Mouse (Mus musculus) CH12.LX (cell line): ENCODE results near the gene Dpysl5. TPM values are rescaled to one million over a fixed set of nuclear protein-coding genes. Genes with fewer than 3 reads are reported as not detected.

Source experiments
- DNase-seq: peaks from one replicate; pipeline ENCODE4 v3.0.0-alpha.2; 2013; ENCODE audit errors: extremely low read depth
- H3K27ac ChIP-seq: 2 replicates; pipeline ENCODE4 v1.5.1; 2012; ENCODE audit warnings: low read depth, mild to moderate bottlenecking, control low read depth, moderate library complexity; ENCODE audit not compliant: insufficient read depth
- H3K27me3 ChIP-seq: replicated peaks from 2 replicates; pipeline ENCODE3; 2012; ENCODE audit warnings: inconsistent platforms
- H3K36me3 ChIP-seq, 2 experiments: replicated peaks in 1 of 2; 2 replicates each; pipeline versions ENCODE3 to v1.6.1; 2012; ENCODE audit warnings: inconsistent platforms in 1 of 2, low read length in 1 of 2, mild to moderate bottlenecking in 1 of 2, mixed read lengths in 1 of 2, moderate library complexity in 1 of 2; ENCODE audit not compliant: control insufficient read depth in 1 of 2, insufficient read depth in 1 of 2
- H3K4me1 ChIP-seq, 2 experiments: 2 replicates each; pipeline ENCODE4 v1.6.1; 2012; ENCODE audit warnings: inconsistent platforms in 1 of 2, moderate library complexity in 1 of 2; ENCODE audit not compliant: insufficient read depth in 2 of 2, control insufficient read depth in 1 of 2
- H3K4me2 ChIP-seq: 2 replicates; pipeline ENCODE4 v1.6.1; 2012; ENCODE audit warnings: low read depth, mild to moderate bottlenecking, control low read depth; ENCODE audit not compliant: poor library complexity, insufficient read depth, severe bottlenecking
- H3K4me3 ChIP-seq, 3 experiments: fragments of 150-350 bp in 1 of 3; sonication (generic) in 1 of 3; replicated peaks in 1 of 3; 2 replicates each; pipeline versions ENCODE3 to v1.5.1; 2011 to 2012; ENCODE audit warnings: low read depth in 2 of 3, low read length in 2 of 3, mild to moderate bottlenecking in 2 of 3, moderate library complexity in 2 of 3, control low read depth in 1 of 3, improper control_type of control experiment in 1 of 3, inconsistent platforms in 1 of 3, mixed read lengths in 1 of 3; ENCODE audit not compliant: poor library complexity in 1 of 3
- H3K79me2 ChIP-seq: replicated peaks from 2 replicates; pipeline ENCODE4 v1.6.1; 2012; ENCODE audit warnings: mild to moderate bottlenecking, moderate library complexity; ENCODE audit not compliant: control insufficient read depth, poor library complexity, insufficient read depth, severe bottlenecking; ENCODE audit errors: extremely low read depth
- H3K9ac ChIP-seq: 2 replicates; pipeline ENCODE4 v1.6.1; 2012; ENCODE audit warnings: low read depth, mild to moderate bottlenecking, control low read depth, moderate library complexity; ENCODE audit not compliant: insufficient read depth
- H3K9me3 ChIP-seq: replicated peaks from 2 replicates; pipeline ENCODE3; 2012; ENCODE audit warnings: low read length, inconsistent platforms, mixed read lengths
- BHLHE40 ChIP-seq: IDR thresholded peaks from 2 replicates; pipeline ENCODE4 v1.6.1; 2011; ENCODE audit warnings: mild to moderate bottlenecking, low read depth, low read length, improper control_type of control experiment
- CHD1 ChIP-seq: IDR thresholded peaks from 2 replicates; pipeline ENCODE4 v1.6.1; 2012; ENCODE audit warnings: low read depth, low read length, improper control_type of control experiment, inconsistent platforms
- CTCF ChIP-seq, 2 experiments: IDR thresholded peaks in 1 of 2; conservative IDR thresholded peaks in 1 of 2; 2 replicates each; pipeline ENCODE4 v1.5.1; 2011 to 2012; ENCODE audit warnings: low read depth in 2 of 2, low read length in 2 of 2, improper control_type of control experiment in 1 of 2, inconsistent platforms in 1 of 2, mild to moderate bottlenecking in 1 of 2, moderate library complexity in 1 of 2
- ELF1 ChIP-seq: IDR thresholded peaks from 2 replicates; pipeline ENCODE4 v1.6.1; 2014; ENCODE audit warnings: low read depth, mild to moderate bottlenecking, inconsistent platforms, low read length, improper control_type of control experiment
- EP300 ChIP-seq: IDR thresholded peaks from 2 replicates; pipeline ENCODE4 v1.6.1; 2011; ENCODE audit warnings: low read length, improper control_type of control experiment
- GABPA ChIP-seq: IDR thresholded peaks from 2 replicates; pipeline ENCODE4 v1.6.1; 2012; ENCODE audit warnings: low read depth, low read length, improper control_type of control experiment, inconsistent platforms; ENCODE audit not compliant: insufficient replicate concordance
- HCFC1 ChIP-seq: IDR thresholded peaks from 2 replicates; pipeline ENCODE4 v1.6.1; 2012; ENCODE audit warnings: low read depth, mild to moderate bottlenecking, inconsistent platforms, low read length, improper control_type of control experiment
- JUN ChIP-seq: IDR thresholded peaks from 2 replicates; pipeline ENCODE4 v1.6.1; 2011; ENCODE audit warnings: low read depth, mild to moderate bottlenecking, low read length, improper control_type of control experiment, moderate library complexity; ENCODE audit not compliant: insufficient read depth
- KAT2A ChIP-seq: IDR thresholded peaks from 2 replicates; pipeline ENCODE4 v1.6.1; 2012; ENCODE audit warnings: low read length, improper control_type of control experiment, inconsistent platforms; ENCODE audit not compliant: insufficient replicate concordance
- MAFK ChIP-seq: IDR thresholded peaks from 2 replicates; pipeline ENCODE4 v1.6.1; 2011; ENCODE audit warnings: low read length, improper control_type of control experiment; ENCODE audit not compliant: insufficient replicate concordance
- MAX ChIP-seq: IDR thresholded peaks from 2 replicates; pipeline ENCODE4 v1.6.1; 2011; ENCODE audit warnings: low read length, improper control_type of control experiment
- MAZ ChIP-seq: IDR thresholded peaks from 2 replicates; pipeline ENCODE4 v1.6.1; 2012; ENCODE audit warnings: low read depth, mild to moderate bottlenecking, inconsistent platforms, low read length, improper control_type of control experiment, moderate library complexity
- MEF2A ChIP-seq: IDR thresholded peaks from 2 replicates; pipeline ENCODE4 v1.6.1; 2014; ENCODE audit warnings: low read depth, mild to moderate bottlenecking, inconsistent platforms, low read length, improper control_type of control experiment, borderline replicate concordance
- MYC ChIP-seq: IDR thresholded peaks from 2 replicates; pipeline ENCODE4 v1.6.1; 2011; ENCODE audit warnings: low read depth, mild to moderate bottlenecking, improper control_type of control experiment, low read length
- NELFE ChIP-seq: IDR thresholded peaks from 2 replicates; pipeline ENCODE4 v1.6.1; 2011; ENCODE audit warnings: low read depth, low read length, improper control_type of control experiment
- NRF1 ChIP-seq: IDR thresholded peaks from 2 replicates; pipeline ENCODE4 v1.6.1; 2014; ENCODE audit warnings: low read depth, mild to moderate bottlenecking, inconsistent platforms, low read length, improper control_type of control experiment, moderate library complexity
- PAX5 ChIP-seq: IDR thresholded peaks from 2 replicates; pipeline ENCODE4 v1.6.1; 2012; ENCODE audit warnings: low read length, inconsistent platforms, mixed read lengths
- POLR2A ChIP-seq: IDR thresholded peaks from 2 replicates; pipeline ENCODE4 v1.6.1; 2011; ENCODE audit warnings: low read depth, mild to moderate bottlenecking, improper control_type of control experiment, low read length
- POLR2AphosphoS2 ChIP-seq: IDR thresholded peaks from 2 replicates; pipeline ENCODE4 v1.6.1; 2011; ENCODE audit warnings: low read depth, low read length, improper control_type of control experiment
- RAD21 ChIP-seq: IDR thresholded peaks from 2 replicates; pipeline ENCODE4 v1.6.1; 2011; ENCODE audit warnings: low read depth, mild to moderate bottlenecking, low read length, improper control_type of control experiment, moderate library complexity
- RCOR1 ChIP-seq: conservative IDR thresholded peaks from 2 replicates; pipeline ENCODE4 v1.6.1; 2012; ENCODE audit warnings: low read depth, mild to moderate bottlenecking, inconsistent platforms, low read length, improper control_type of control experiment
- SIN3A ChIP-seq: IDR thresholded peaks from 2 replicates; pipeline ENCODE4 v1.6.1; 2012; ENCODE audit warnings: low read length, improper control_type of control experiment, inconsistent platforms
- SMC3 ChIP-seq: IDR thresholded peaks from 2 replicates; pipeline ENCODE4 v1.6.1; 2011; ENCODE audit warnings: low read depth, low read length, improper control_type of control experiment
- TCF12 ChIP-seq: IDR thresholded peaks from 2 replicates; pipeline ENCODE4 v1.6.1; 2014; ENCODE audit warnings: low read depth, mild to moderate bottlenecking, inconsistent platforms, low read length, improper control_type of control experiment
- ZC3H11A ChIP-seq: IDR thresholded peaks from 2 replicates; pipeline ENCODE4 v1.6.1; 2012; ENCODE audit warnings: low read depth, mild to moderate bottlenecking, inconsistent platforms, low read length, improper control_type of control experiment
- ZMIZ1 ChIP-seq: IDR thresholded peaks from 2 replicates; pipeline ENCODE4 v1.6.1; 2012; ENCODE audit warnings: low read depth, mild to moderate bottlenecking, inconsistent platforms, low read length, improper control_type of control experiment
- dilution Hi-C: fragments of 300-500 bp; cut with MboI; formaldehyde crosslinking; loops from 2 replicates; pipeline ENCODE4 v1.14.3; 2020; ENCODE audit warnings: low sequenced_read_pairs; ENCODE audit not compliant: extremely low pct_unique_long_range_greater_than_20kb, extremely low pct_ligation_motif_present
- in situ Hi-C: fragments of 300-500 bp; cut with MboI; formaldehyde crosslinking; loops from 3 replicates; pipeline ENCODE4 v1.14.3; 2019; ENCODE audit warnings: low sequenced_read_pairs, low pct_ligation_motif_present, low pct_unique_long_range_greater_than_20kb, mixed read lengths
- polyA plus RNA-seq: library from polyadenylated mRNA; unstranded; fragments of >175 nt; gene quantifications from 2 replicates; pipeline ENCODE4 v1.2.1, GENCODE M21; 2012; ENCODE audit warnings: low read depth; ENCODE audit not compliant: insufficient read length
- total RNA-seq, 2 experiments: library from RNA; depleted of rRNA; stranded (reverse); fragments of 300-350 nt in 1 of 2; fragments of >200 nt in 1 of 2; gene quantifications; 2 replicates each; pipeline ENCODE4 v1.2.3; 2012 to 2014

Dpysl5 gene
- total and polyA plus RNA-seq, 3 experiments: 0.21 TPM; not detected in 2

DNA sequence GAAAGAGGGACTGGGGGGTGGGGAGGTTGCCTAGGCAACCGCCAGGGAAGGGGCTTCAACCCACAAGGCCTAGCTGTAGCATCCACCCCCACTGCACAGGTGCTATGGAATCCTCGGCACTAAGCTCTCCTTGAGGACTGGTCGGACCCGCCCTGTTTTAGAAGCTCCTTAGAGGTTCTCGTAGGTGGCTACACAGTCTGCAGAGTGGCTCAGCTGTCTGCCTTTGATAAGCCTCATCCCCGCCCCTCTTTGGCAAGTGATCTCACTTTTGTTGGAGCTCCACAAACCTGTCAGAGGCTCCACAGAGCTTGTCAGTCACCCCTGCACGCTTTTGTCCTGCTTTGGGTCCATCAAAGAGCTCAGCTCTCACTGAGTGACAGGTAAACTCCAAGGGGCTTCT is 86.1 kb downstream of the Dpysl5 start:
- in situ Hi-C loops: no loop called here
- Histone ChIP-seq H3K9me3 (no peaks in the 10 kb centered on the region), H3K27me3 (peaks cover 86% of the 10 kb centered on the region), H3K4me3 (no peak overlapping the region), H3K4me2 (no peak overlapping the region), H3K9ac (no peak overlapping the region), H3K4me1 (0 out of 4 replicates have a peak, but pooled peaks cover 0 to 5% of the 10 kb centered on the region in 2 experiments), H3K79me2 (no peaks in the 10 kb centered on the region), H3K27ac (no peak overlapping the region), H3K36me3 (no peaks in the 10 kb centered on the region)
- dilution Hi-C loops: no loop called here
- DNase-seq: no peak
- TF ChIP-seq NRF1 (no peak), MAZ (no peak), CTCF (conservative IDR thresholded peaks at IDR 0.05 in 1 of 2, IDR thresholded peaks at IDR 0.05 in 1 of 2; ENCODE audit: low read depth in 2 of 2, low read length in 2 of 2) (no peak), PAX5 (no peak), RCOR1 (no peak), MEF2A (no peak), MAX (no peak), NELFE (no peak), HCFC1 (no peak)

DNA sequence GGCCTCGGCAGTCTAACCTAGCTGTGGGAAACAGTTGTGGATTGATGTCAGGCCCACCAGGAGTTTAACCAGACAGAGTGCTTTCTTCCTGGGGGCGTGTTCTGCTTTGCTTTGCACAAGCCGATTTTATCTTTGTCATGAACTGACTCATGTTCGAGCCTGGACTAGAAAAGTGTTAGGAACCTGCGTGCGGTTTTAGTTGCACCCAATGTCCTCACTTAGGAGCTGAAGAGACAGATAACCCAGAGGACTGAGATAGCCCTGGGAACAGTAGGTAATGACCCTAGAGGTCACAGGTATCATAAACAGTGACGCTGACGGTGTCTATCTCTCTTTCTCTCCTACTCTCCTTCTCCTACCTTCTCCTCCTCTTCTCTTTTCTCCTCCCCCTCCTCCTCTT is 86.6 kb downstream of the Dpysl5 start:
- H3K4me3 ChIP-seq: no peak overlapping the region
- H3K4me1 ChIP-seq: 0 out of 4 replicates have a peak, but pooled peaks cover 0 to 5% of the 10 kb centered on the region in 2 experiments
- no peak overlapping the region for H3K4me2 ChIP-seq
- H3K36me3 ChIP-seq: no peaks in the 10 kb centered on the region
- H3K27ac ChIP-seq: no peak overlapping the region
- H3K27me3 ChIP-seq: peaks cover 87% of the 10 kb centered on the region
- no peak for DNase-seq
- TF ChIP-seq SIN3A (no peak), MAZ (no peak), RAD21 (no peak), MAX (no peak), POLR2A (no peak), NELFE (no peak), GABPA (no peak), JUN (no peak)
- in situ Hi-C loops (no loop called here), dilution Hi-C loops (no loop called here)
- no peak overlapping the region for H3K9ac ChIP-seq
- H3K79me2 ChIP-seq: no peaks in the 10 kb centered on the region
- no peaks in the 10 kb centered on the region for H3K9me3 ChIP-seq

DNA sequence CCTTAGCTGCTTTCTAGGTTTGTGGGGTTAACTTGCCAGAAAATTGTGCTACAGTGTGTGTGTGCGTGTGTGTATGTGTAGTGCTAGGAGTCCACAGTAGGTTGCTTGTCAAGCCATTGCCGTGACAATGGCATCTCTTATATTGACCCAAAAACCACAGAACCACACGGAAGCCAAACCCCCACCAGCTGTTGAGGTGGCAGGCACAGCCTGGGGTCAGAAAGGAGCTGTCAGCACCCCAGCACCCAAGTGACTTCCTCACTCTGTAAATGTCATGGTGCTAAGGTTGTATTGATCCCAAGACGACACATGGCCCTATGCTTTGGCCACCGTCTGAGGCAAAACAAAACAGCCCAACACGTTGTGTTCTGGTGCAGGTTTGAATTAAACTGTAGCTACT is 87.6 kb downstream of the Dpysl5 start:
- Histone ChIP-seq H3K9ac (no peak overlapping the region), H3K27me3 (peaks cover 88% of the 10 kb centered on the region), H3K36me3 (no peaks in the 10 kb centered on the region), H3K9me3 (no peaks in the 10 kb centered on the region), H3K4me1 (0 out of 4 replicates have a peak, but pooled peaks cover 0 to 5% of the 10 kb centered on the region in 2 experiments), H3K4me2 (no peak overlapping the region), H3K79me2 (no peaks in the 10 kb centered on the region), H3K4me3 (no peak overlapping the region), H3K27ac (no peak overlapping the region)
- DNase-seq: no peak
- TF ChIP-seq ZC3H11A (no peak), SMC3 (no peak), ZMIZ1 (no peak), ELF1 (no peak), KAT2A (no peak), SIN3A (no peak), RAD21 (no peak), BHLHE40 (no peak), MAFK (no peak), TCF12 (no peak), NRF1 (no peak), HCFC1 (no peak), POLR2AphosphoS2 (no peak), CHD1 (no peak), EP300 (no peak), MYC (no peak)
- in situ Hi-C loops (no loop called here), dilution Hi-C loops (no loop called here)
